Mouse (Mus musculus) olfactory bulb, adult 2 months (tissue): ENCODE data around the gene Tmem163. TPM values are rescaled to one million over a fixed set of nuclear protein-coding genes. Genes with fewer than 3 reads are reported as not detected.

Experiments used
- H3K27ac ChIP-seq: fragments of 200-500 bp; 2 replicates; pipeline ENCODE4 v1.5.1; 2012; ENCODE audit warnings: low read depth, low read length; ENCODE audit not compliant: insufficient read depth
- H3K4me1 ChIP-seq: fragments of 200-500 bp; 2 replicates; pipeline ENCODE4 v1.6.1; 2012; ENCODE audit warnings: low read length; ENCODE audit not compliant: control insufficient read depth, insufficient read depth
- H3K4me3 ChIP-seq: fragments of 200-500 bp; 2 replicates; pipeline ENCODE4 v1.5.1; 2012; ENCODE audit warnings: mild to moderate bottlenecking, low read depth, low read length, moderate library complexity; ENCODE audit not compliant: insufficient read depth
- CTCF ChIP-seq: fragments of 200-500 bp; IDR thresholded peaks from 2 replicates; pipeline ENCODE4 v1.5.1; 2012; ENCODE audit warnings: low read depth, mild to moderate bottlenecking, low read length, moderate library complexity; ENCODE audit not compliant: insufficient read depth
- POLR2A ChIP-seq: fragments of 200-500 bp; IDR thresholded peaks from 2 replicates; pipeline ENCODE4 v1.6.1; 2012; ENCODE audit warnings: mild to moderate bottlenecking, low read depth, low read length, moderate library complexity; ENCODE audit not compliant: insufficient read depth
- WGBS: fragments of 180-500 bp; shearing (Covaris S2); methylation state at CpG from one replicate; pipeline ENCODE4 v1.1.7; 2018; 5-methylcytosine and 5-hydroxymethylcytosine counted together
- polyA plus RNA-seq: library from polyadenylated mRNA; stranded (reverse); fragments of >200 nt; gene quantifications from 2 replicates; pipeline ENCODE4 v1.2.4, GENCODE M21; 2012; ENCODE audit warnings: low replicate concordance; ENCODE audit not compliant: missing spikeins, insufficient read depth, insufficient read length

Gene Tmem163
- polyA plus RNA-seq, 1 experiment: not detected

GRCm38 (mm10) chr1:127577981-127578380, 101.4 kb downstream of the Tmem163 start:
- 79% methylated on average over 5 of the region's 5 CpGs for WGBS
- no peak overlapping the region for H3K4me3 ChIP-seq

DNA sequence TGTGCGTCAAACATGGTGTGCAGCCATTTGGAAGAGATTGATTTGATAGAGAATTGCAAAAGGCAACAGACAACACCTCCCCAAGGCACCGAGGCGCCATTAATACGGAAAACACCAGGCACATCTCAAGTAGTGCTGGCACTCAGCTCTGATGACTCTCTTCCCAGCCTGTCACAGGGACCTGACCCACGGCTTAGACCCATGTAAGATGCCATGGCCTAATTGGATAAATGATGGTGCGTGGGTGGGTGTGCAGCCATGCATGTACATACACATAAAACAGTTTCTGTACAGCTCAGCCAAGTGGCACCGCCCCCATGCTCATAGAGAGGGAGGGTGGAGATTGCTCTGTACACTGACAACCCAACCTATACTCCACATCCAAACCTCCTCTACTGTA, 102.3 kb downstream of the Tmem163 start:
- TF ChIP-seq CTCF (no peak), POLR2A (no peak)
- no peak overlapping the region for H3K4me3 ChIP-seq
- WGBS: 57% methylated on average over 7 of the region's 7 CpGs
- peaks cover 6% of the 10 kb centered on the region for H3K4me1 ChIP-seq
- H3K27ac ChIP-seq: no peak overlapping the region

More at GRCm38 (mm10) chr1:127577981-127578380, 101.4 kb downstream of the Tmem163 start:
- peaks cover 6% of the 10 kb centered on the region for H3K4me1 ChIP-seq
- no peak overlapping the region for H3K27ac ChIP-seq
- no peak for TF ChIP-seq POLR2A
- no peak for TF ChIP-seq CTCF

DNA sequence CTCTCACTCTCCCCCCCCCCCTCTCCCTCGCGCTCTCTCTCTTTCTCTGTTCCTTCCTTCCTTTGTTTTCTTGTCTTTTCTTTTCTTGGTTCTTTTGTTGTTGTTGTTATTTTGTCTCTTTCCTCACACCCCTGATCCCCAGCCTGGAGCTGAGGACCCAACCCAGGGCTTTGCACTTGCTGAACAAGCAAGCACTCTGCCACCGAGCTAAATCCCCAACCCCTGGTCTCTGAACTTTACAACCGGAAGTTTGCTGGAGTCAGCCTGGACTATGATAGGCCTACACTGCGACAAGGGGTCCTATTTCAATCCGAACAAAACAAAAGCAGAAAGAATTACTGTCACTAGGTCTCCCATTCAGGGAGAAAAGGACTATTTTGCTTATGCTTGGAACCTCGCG, 102.8 kb downstream of the Tmem163 start:
- no peak overlapping the region for H3K27ac ChIP-seq
- H3K4me3 ChIP-seq: no peak overlapping the region
- 53% methylated on average over 8 of the region's 8 CpGs for WGBS
- H3K4me1 ChIP-seq: peaks cover 6% of the 10 kb centered on the region
- TF ChIP-seq CTCF (no peak), POLR2A (no peak)

DNA sequence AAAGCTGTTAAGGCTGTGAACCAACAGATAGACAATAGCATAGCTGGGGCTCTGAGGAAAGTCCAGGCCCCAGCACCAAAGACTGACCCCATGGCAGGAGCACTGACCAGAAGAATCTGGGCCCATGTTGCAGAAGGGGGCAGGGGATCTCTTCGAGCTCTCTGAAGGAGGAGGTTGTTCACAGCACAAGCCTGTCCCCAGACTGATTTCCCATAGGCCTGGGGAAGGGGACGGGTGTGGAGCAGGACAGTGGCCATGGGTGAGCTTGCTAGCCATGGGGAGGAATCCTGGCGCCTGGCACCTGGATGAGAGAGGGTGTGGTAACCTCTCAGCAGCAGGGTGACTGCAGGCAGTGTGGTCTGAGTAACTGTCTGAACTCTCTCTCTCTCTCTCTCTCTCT, 103.2 kb downstream of the Tmem163 start:
- 68% methylated on average over 3 of the region's 3 CpGs for WGBS
- no peak overlapping the region for H3K27ac ChIP-seq
- H3K4me3 ChIP-seq: no peak overlapping the region
- H3K4me1 ChIP-seq: peaks cover 6% of the 10 kb centered on the region
- TF ChIP-seq POLR2A: no peak
- no peak for TF ChIP-seq CTCF

DNA sequence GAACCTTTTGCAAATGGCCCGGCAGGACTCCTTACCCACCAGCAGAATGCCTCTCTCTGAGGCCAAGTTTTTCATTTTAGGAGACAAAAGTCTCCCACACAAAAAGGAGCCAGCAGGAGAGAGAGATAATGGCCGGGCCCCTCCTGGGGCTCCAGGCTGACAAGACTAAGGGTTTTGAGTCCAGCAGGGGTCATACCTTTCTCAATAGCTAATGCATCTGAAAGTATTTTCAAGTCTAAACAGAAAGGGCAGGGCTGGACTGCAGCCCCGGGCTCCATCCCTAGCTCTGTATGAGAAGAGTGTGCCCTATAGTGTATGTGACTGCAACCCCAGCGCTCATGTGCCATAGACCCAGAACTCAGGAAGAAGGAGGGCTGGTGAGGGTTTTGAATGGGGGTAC, 103.7 kb downstream of the Tmem163 start:
- no peak for TF ChIP-seq POLR2A
- TF ChIP-seq CTCF: no peak
- no peak overlapping the region for H3K27ac ChIP-seq
- 63% methylated on average over 4 of the region's 4 CpGs for WGBS
- H3K4me3 ChIP-seq: no peak overlapping the region
- H3K4me1 ChIP-seq: peaks cover 6% of the 10 kb centered on the region

GRCm38 (mm10) chr1:127573186-127573585, 106.2 kb downstream of the Tmem163 start:
- Histone ChIP-seq H3K4me1 (peaks cover 6% of the 10 kb centered on the region), H3K27ac (no peak overlapping the region), H3K4me3 (no peak overlapping the region)
- 93% methylated on average over 3 of the region's 3 CpGs for WGBS
- no peak for TF ChIP-seq POLR2A
- TF ChIP-seq CTCF: no peak

GRCm38 (mm10) chr1:127568641-127569040, 110.7 kb downstream of the Tmem163 start:
- H3K4me3 ChIP-seq: no peak overlapping the region
- TF ChIP-seq CTCF (no peak), POLR2A (no peak)
- H3K27ac ChIP-seq: no peak overlapping the region
- WGBS: 75% methylated on average over 3 of the region's 3 CpGs
- no peaks in the 10 kb centered on the region for H3K4me1 ChIP-seq

GRCm38 (mm10) chr1:127556486-127556845, 122.9 kb downstream of the Tmem163 start:
- Histone ChIP-seq H3K4me3 (no peak overlapping the region), H3K4me1 (no peaks in the 10 kb centered on the region), H3K27ac (no peak overlapping the region)
- WGBS: 31% methylated on average over 2 of the region's 2 CpGs
- TF ChIP-seq POLR2A (no peak), CTCF (no peak)

DNA sequence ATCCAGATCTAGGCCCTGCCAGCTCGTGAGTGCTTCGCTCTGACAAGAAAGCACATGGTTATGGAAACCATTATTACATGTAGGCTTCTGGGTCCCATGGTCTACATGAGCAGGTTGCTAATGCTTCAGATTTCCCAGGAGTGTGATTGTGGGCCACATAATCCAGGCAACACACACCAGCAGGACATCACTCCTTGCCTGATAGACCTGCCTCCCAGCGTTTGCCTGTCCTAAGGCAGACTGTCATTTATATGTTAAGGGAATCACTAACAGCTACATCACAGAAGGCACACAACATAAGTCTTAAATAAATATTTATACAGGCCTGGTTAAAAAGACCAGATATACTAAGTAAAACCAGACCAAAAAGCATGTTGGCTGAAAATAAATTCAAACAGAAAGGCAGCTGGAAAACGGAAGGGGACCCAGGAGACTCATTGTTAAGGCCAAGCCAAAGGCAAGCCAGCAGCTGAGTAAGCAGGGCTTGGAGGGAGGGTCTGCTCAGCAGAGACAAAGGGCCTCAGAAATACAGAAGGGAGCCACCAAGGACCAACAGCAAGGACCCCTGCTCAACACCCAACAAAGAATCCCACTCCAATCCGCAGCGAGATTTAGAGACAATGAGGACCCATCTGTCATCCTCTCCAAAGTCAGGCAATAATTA, 123.4 kb downstream of the Tmem163 start:
- H3K27ac ChIP-seq: no peak overlapping the region
- no peak overlapping the region for H3K4me3 ChIP-seq
- TF ChIP-seq CTCF (no peak), POLR2A (no peak)
- WGBS: 61% methylated on average over 6 of the region's 6 CpGs
- H3K4me1 ChIP-seq: no peaks in the 10 kb centered on the region

GRCm38 (mm10) chr1:127548078-127548477, 131.3 kb downstream of the Tmem163 start:
- TF ChIP-seq CTCF (no peak), POLR2A (no peak)
- 62% methylated on average over 4 of the region's 4 CpGs for WGBS
- no peak overlapping the region for H3K27ac ChIP-seq

More at GRCm38 (mm10) chr1:127548078-127548477, 131.3 kb downstream of the Tmem163 start:
- Histone ChIP-seq H3K4me3 (no peak overlapping the region), H3K4me1 (no peaks in the 10 kb centered on the region)
